Mouse (Mus musculus): Measurements from ENCODE around the gene Scap. TPM values are rescaled to one million over a fixed set of nuclear protein-coding genes. Genes with fewer than 3 reads are reported as not detected.
"Not testable (repeated sequence)": the region's sequence is repeated elsewhere in the genome, so short reads cannot be mapped to it uniquely, and the experiment has no call there.

Scap gene
- polyA plus RNA-seq, 1 experiment from 2014 or later: 18.2 TPM

- Histone ChIP-seq H3K27ac (replicated peaks) (no peak overlapping the region), H3K4me1 (no peaks in the 10 kb centered on the region), H3K4me2 (no peak overlapping the region), H3K27me3 (replicated peaks) (no peaks in the 10 kb centered on the region), H3K4me3 (no peak overlapping the region), H3K36me3 (peaks cover 100% of the 10 kb centered on the region), H3K9ac (no peak overlapping the region), H3K9me3 (no peaks in the 10 kb centered on the region)
- no peak for ATAC-seq (ENCODE audit: extremely low read depth, insufficient number of reproducible peaks, low FRiP score, low TSS enrichment)
- WGBS: 85% methylated on average over 7 of the region's 7 CpGs
These were observed 54.9 kb downstream of the Scap start for GRCm38 (mm10) chr9:110388011-110388410.

GRCm38 (mm10) chr9:110390843-110391242 is 57.8 kb downstream of the Scap start:
- H3K9me3 ChIP-seq: no peaks in the 10 kb centered on the region
- no peaks in the 10 kb centered on the region for H3K27me3 ChIP-seq (replicated peaks)
- H3K4me3 ChIP-seq: no peak overlapping the region
- ATAC-seq (ENCODE audit: extremely low read depth, insufficient number of reproducible peaks, low FRiP score, low TSS enrichment): no peak
- H3K36me3 ChIP-seq: peaks cover 97% of the 10 kb centered on the region
- H3K9ac ChIP-seq: no peak overlapping the region
- no peaks in the 10 kb centered on the region for H3K4me1 ChIP-seq
- 76% methylated on average over 3 of the region's 3 CpGs for WGBS
- no peak overlapping the region for H3K4me2 ChIP-seq
- no peak overlapping the region for H3K27ac ChIP-seq (replicated peaks)

- Histone ChIP-seq H3K4me2 (no peak overlapping the region), H3K27me3 (replicated peaks) (no peaks in the 10 kb centered on the region), H3K9ac (no peak overlapping the region), H3K4me3 (no peak overlapping the region), H3K27ac (replicated peaks) (no peak overlapping the region), H3K36me3 (peaks cover 96% of the 10 kb centered on the region), H3K9me3 (no peaks in the 10 kb centered on the region), H3K4me1 (no peaks in the 10 kb centered on the region)
- 85% methylated on average over 4 of the region's 4 CpGs for WGBS
- ATAC-seq (ENCODE audit: extremely low read depth, insufficient number of reproducible peaks, low FRiP score, low TSS enrichment): no peak
These were observed 60.2 kb downstream of the Scap start for GRCm38 (mm10) chr9:110393295-110393694.

- Histone ChIP-seq H3K27ac (replicated peaks) (peak overlapping the region; percentile 43; the same call in 1 of the 2 replicates), H3K9me3 (no peaks in the 10 kb centered on the region), H3K9ac (0 out of 2 replicates have a peak overlapping the region, but pooled peaks have one; percentile 21), H3K4me2 (no peak overlapping the region), H3K27me3 (replicated peaks) (no peaks in the 10 kb centered on the region), H3K4me1 (peaks cover 17% of the 10 kb centered on the region), H3K36me3 (peaks cover 63% of the 10 kb centered on the region), H3K4me3 (no peak overlapping the region)
- no peak for ATAC-seq (ENCODE audit: extremely low read depth, insufficient number of reproducible peaks, low FRiP score, low TSS enrichment)
- WGBS: 61% methylated on average over 5 of the region's 5 CpGs
These were observed 67.6 kb downstream of the Scap start for GRCm38 (mm10) chr9:110400650-110401049.

GRCm38 (mm10) chr9:110402731-110403130 is 69.6 kb downstream of the Scap start:
- Histone ChIP-seq H3K4me2 (no peak overlapping the region), H3K9me3 (no peaks in the 10 kb centered on the region), H3K27ac (replicated peaks) (no peak overlapping the region), H3K4me3 (no peak overlapping the region), H3K36me3 (peaks cover 46% of the 10 kb centered on the region), H3K9ac (no peak overlapping the region), H3K4me1 (peaks cover 31% of the 10 kb centered on the region), H3K27me3 (replicated peaks) (no peaks in the 10 kb centered on the region)
- ATAC-seq (ENCODE audit: extremely low read depth, insufficient number of reproducible peaks, low FRiP score, low TSS enrichment): no peak
- WGBS: 96% methylated on average over 2 of the region's 2 CpGs

GRCm38 (mm10) chr9:110403240-110403639 is 70.2 kb downstream of the Scap start:
- 86% methylated on average over 4 of the region's 4 CpGs for whole genome bisulfite sequencing
- ATAC-seq (ENCODE audit: extremely low read depth, insufficient number of reproducible peaks, low FRiP score, low TSS enrichment); H3K9ac ChIP-seq; H3K9me3 ChIP-seq; H3K4me2 ChIP-seq; H3K4me3 ChIP-seq; H3K27ac ChIP-seq (replicated peaks); H3K27me3 ChIP-seq (replicated peaks): not testable (repeated sequence)
- peaks cover 31% of the 10 kb centered on the region for H3K4me1 ChIP-seq
- peaks cover 41% of the 10 kb centered on the region for H3K36me3 ChIP-seq

GRCm38 (mm10) chr9:110407311-110408098 is 74.4 kb downstream of the Scap start:
- Histone ChIP-seq H3K27ac (replicated peaks) (peak overlapping the region; percentile 85), H3K27me3 (replicated peaks) (no peaks in the 10 kb centered on the region), H3K4me2 (peak overlapping the region; percentile 92), H3K36me3 (peaks cover 18% of the 10 kb centered on the region), H3K4me3 (peak overlapping the region; percentile 87), H3K9ac (peak overlapping the region; percentile 95), H3K9me3 (no peaks in the 10 kb centered on the region), H3K4me1 (peaks cover 21% of the 10 kb centered on the region)
- WGBS: 1% methylated on average over 41 of the region's 41 CpGs
- ATAC-seq (ENCODE audit: extremely low read depth, insufficient number of reproducible peaks, low FRiP score, low TSS enrichment): peak; percentile 55

GRCm38 (mm10) chr9:110408099-110408773 is 75.1 kb downstream of the Scap start, which contains the start of gene Ptpn23:
Gene Ptpn23, minus strand, starts transcription at chr9:110408213.
- no peaks in the 10 kb centered on the region for H3K9me3 ChIP-seq
- peak within 1 kb of the TSS; percentile 89 for H3K27ac ChIP-seq (replicated peaks)
- H3K4me2 ChIP-seq: peak within 1 kb of the TSS; percentile 92
- no peaks in the 10 kb centered on the region for H3K27me3 ChIP-seq (replicated peaks)
- H3K36me3 ChIP-seq: peaks cover 17% of the 10 kb centered on the region
- peak within 1 kb of the TSS; percentile 87 for H3K4me3 ChIP-seq
- ATAC-seq (ENCODE audit: extremely low read depth, insufficient number of reproducible peaks, low FRiP score, low TSS enrichment): peak; percentile 89
- H3K4me1 ChIP-seq: peaks cover 21% of the 10 kb centered on the region
- peak within 1 kb of the TSS; percentile 95 for H3K9ac ChIP-seq
- under 1% methylated on average over 39 of the region's 39 CpGs for WGBS

- WGBS: 34% methylated on average over 6 of the region's 6 CpGs
- Histone ChIP-seq H3K27ac (replicated peaks) (no peak overlapping the region), H3K4me1 (peaks cover 14% of the 10 kb centered on the region), H3K4me2 (no peak overlapping the region), H3K9me3 (no peaks in the 10 kb centered on the region), H3K9ac (no peak overlapping the region), H3K27me3 (replicated peaks) (no peaks in the 10 kb centered on the region), H3K4me3 (no peak overlapping the region), H3K36me3 (peaks cover under 1% of the 10 kb centered on the region; the same call in 1 of the 2 replicates)
- ATAC-seq (ENCODE audit: extremely low read depth, insufficient number of reproducible peaks, low FRiP score, low TSS enrichment): no peak
These were observed 78.1 kb downstream of the Scap start for GRCm38 (mm10) chr9:110410908-110411887.

- Histone ChIP-seq H3K4me1 (peaks cover 6% of the 10 kb centered on the region), H3K27ac (replicated peaks) (no peak overlapping the region), H3K4me2 (no peak overlapping the region), H3K36me3 (no peaks in the 10 kb centered on the region), H3K27me3 (replicated peaks) (no peaks in the 10 kb centered on the region), H3K9me3 (no peaks in the 10 kb centered on the region), H3K9ac (peak overlapping the region; percentile 37; the same call in 1 of the 2 replicates), H3K4me3 (no peak overlapping the region)
- ATAC-seq (ENCODE audit: extremely low read depth, insufficient number of reproducible peaks, low FRiP score, low TSS enrichment): no peak
- WGBS: 61% methylated on average over 7 of the region's 7 CpGs
These were observed 79.8 kb downstream of the Scap start for GRCm38 (mm10) chr9:110412926-110413325.

GRCm38 (mm10) chr9:110413785-110414184 is 80.7 kb downstream of the Scap start:
- Histone ChIP-seq H3K9me3 (no peaks in the 10 kb centered on the region), H3K27me3 (replicated peaks) (no peaks in the 10 kb centered on the region), H3K4me3 (no peak overlapping the region), H3K36me3 (no peaks in the 10 kb centered on the region), H3K9ac (no peak overlapping the region), H3K27ac (replicated peaks) (no peak overlapping the region), H3K4me1 (peaks cover 2% of the 10 kb centered on the region), H3K4me2 (no peak overlapping the region)
- ATAC-seq (ENCODE audit: extremely low read depth, insufficient number of reproducible peaks, low FRiP score, low TSS enrichment): no peak
- 44% methylated on average over 9 of the region's 9 CpGs for WGBS

Measured in heart, embryonic 13.5 days (tissue).